Mouse (Mus musculus) heart, postnatal 0 days (tissue): ENCODE measurements around the gene Prodh2.
"Not testable (repeated sequence)": the region's sequence is repeated elsewhere in the genome, so short reads cannot be mapped to it uniquely, and the experiment has no call there.

Experiments used
- CTCF ChIP-seq: IDR thresholded peaks from 2 replicates; pipeline ENCODE4 v1.5.1; 2016; ENCODE audit warnings: antibody characterized with exemption, control low read depth, low read depth
- EP300 ChIP-seq: IDR thresholded peaks from 2 replicates; pipeline ENCODE4 v1.6.1; 2016; ENCODE audit warnings: antibody characterized with exemption, low read depth

GRCm38 (mm10) chr7:30495506-30496042 is 2.2 kb downstream of the Prodh2 start:
- not testable (repeated sequence) for TF ChIP-seq EP300, CTCF
